Mouse (Mus musculus): ENCODE measurements around the gene Cryzl1. TPM values are rescaled to one million over a fixed set of nuclear protein-coding genes. Genes with fewer than 3 reads are reported as not detected.

Cryzl1 gene
- polyA plus RNA-seq, 1 experiment from 2014 or later = 74.6 TPM

DNA sequence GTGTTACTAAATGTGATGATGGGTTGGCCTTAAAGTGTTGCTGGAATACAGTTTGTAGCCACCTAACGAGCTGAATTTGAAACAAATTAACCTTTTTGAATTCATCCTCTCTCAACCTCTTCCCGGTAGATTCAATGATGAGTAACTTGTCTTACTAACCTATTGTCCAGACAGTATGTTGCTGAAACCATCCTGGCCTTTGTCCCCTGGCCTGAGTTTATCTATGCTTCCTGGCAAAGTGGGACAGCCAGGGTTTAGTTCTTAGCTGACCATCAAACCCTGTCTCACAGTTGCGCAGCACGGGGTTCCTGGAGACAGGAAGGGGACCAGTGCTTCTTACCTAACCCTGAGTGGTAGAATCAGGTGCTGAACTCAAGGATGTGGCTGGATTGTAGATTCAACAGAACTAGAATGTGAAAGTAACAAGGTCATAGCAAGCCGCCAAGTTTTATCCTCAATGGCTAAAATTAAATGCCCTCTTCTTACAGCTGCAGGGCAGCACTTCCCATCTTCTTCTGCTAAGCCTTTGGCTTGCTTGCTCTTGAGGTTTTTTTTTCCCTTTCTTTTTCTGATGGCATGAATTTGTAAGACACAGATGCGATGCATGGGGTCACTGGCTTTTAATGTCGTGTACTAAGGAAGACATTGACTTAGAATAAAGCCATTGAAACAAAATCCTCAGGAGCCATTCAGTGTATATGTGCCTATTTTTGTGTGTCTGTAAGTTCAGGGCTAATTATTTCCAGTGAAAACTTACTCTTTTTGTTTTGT, 7.5 kb upstream of the Cryzl1 start:
- Histone ChIP-seq H3K4me3 (no peak overlapping the region), H3K4me2 (no peak overlapping the region), H3K4me1 (peaks cover 20% of the 10 kb centered on the region; the same call in 1 of the 2 replicates)

GRCm38 (mm10) chr16:91734771-91735170, 6.0 kb upstream of the Cryzl1 start:
- peaks cover 26% of the 10 kb centered on the region for H3K4me1 ChIP-seq
- H3K27ac ChIP-seq = no peak overlapping the region

More for the DNA sequence above, 7.5 kb upstream of the Cryzl1 start:
- Histone ChIP-seq H3K27ac (no peak overlapping the region), H3K36me3 (no peaks in the 10 kb centered on the region), H3K27me3 (no peaks in the 10 kb centered on the region), H3K9ac (no peak overlapping the region), H3K9me3 (no peaks in the 10 kb centered on the region)
- no peak for ATAC-seq (ENCODE audit: borderline replicate concordance, extremely low read depth, low FRiP score, low TSS enrichment)
- WGBS = 76% methylated on average over 7 of the region's 7 CpGs

GRCm38 (mm10) chr16:91732816-91733215, 4.0 kb upstream of the Cryzl1 start:
- 47% methylated on average over 2 of the region's 2 CpGs for WGBS
- no peak overlapping the region for H3K9ac ChIP-seq
- no peak overlapping the region for H3K27ac ChIP-seq
- no peak overlapping the region for H3K4me3 ChIP-seq
- H3K36me3 ChIP-seq = no peaks in the 10 kb centered on the region
- no peaks in the 10 kb centered on the region for H3K27me3 ChIP-seq
- no peaks in the 10 kb centered on the region for H3K9me3 ChIP-seq
- no peak for ATAC-seq (ENCODE audit: borderline replicate concordance, extremely low read depth, low FRiP score, low TSS enrichment)
- peaks cover 24% of the 10 kb centered on the region for H3K4me1 ChIP-seq
- H3K4me2 ChIP-seq = no peak overlapping the region

More at GRCm38 (mm10) chr16:91734771-91735170, 6.0 kb upstream of the Cryzl1 start:
- H3K27me3 ChIP-seq = no peaks in the 10 kb centered on the region
- no peaks in the 10 kb centered on the region for H3K9me3 ChIP-seq
- H3K4me3 ChIP-seq = no peak overlapping the region
- 76% methylated on average over 5 of the region's 5 CpGs for WGBS
- H3K4me2 ChIP-seq = no peak overlapping the region
- H3K9ac ChIP-seq = no peak overlapping the region
- ATAC-seq (ENCODE audit: borderline replicate concordance, extremely low read depth, low FRiP score, low TSS enrichment) = no peak
- no peaks in the 10 kb centered on the region for H3K36me3 ChIP-seq

GRCm38 (mm10) chr16:91730446-91730845, 1.7 kb upstream of the Cryzl1 start:
- no peak for ATAC-seq (ENCODE audit: borderline replicate concordance, extremely low read depth, low FRiP score, low TSS enrichment)
- Histone ChIP-seq H3K27ac (peak overlapping the region; percentile 88; the same call in 1 of the 2 replicates), H3K4me3 (peak overlapping the region; percentile 94), H3K4me1 (peaks cover 27% of the 10 kb centered on the region), H3K9me3 (no peaks in the 10 kb centered on the region), H3K36me3 (no peaks in the 10 kb centered on the region), H3K9ac (peak overlapping the region; percentile 82), H3K4me2 (peak overlapping the region; percentile 64), H3K27me3 (no peaks in the 10 kb centered on the region)
- 1% methylated on average over 11 of the region's 11 CpGs for WGBS

DNA sequence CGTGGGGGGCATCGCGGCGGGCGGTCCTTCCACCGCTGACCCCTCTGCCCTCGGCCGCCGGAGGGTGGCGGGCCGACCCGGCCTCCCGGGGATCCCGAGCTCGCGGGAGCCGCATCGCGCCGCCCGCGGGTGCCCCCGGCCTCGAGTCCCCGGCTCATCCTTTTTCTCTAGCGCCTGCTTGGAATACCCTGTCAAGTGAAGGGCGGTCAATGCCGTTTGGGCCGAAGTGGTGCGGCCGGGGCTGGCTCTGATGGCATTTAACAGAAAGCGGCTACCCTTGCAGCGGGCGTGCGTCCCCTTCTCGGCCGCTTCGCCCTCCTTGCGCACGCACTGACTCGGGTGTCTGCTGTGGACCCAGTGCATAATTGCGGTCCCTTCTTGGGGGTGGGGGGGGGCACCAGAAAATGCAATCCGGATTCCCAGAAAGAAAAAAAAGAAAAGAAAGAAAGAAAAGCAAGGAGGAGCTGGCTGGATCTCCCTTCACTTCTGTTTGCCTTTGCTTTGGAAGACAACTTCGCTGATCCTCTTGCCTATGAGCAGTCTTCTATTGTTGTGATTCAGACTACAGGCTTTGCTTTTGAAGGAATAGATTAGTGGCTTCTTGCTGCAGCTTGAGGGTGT, 1.2 kb upstream of the Cryzl1 start:
- H3K4me3 ChIP-seq = peak overlapping the region; percentile 94
- H3K4me1 ChIP-seq = peaks cover 27% of the 10 kb centered on the region
- peak overlapping the region; percentile 88 for H3K27ac ChIP-seq
- H3K27me3 ChIP-seq = no peaks in the 10 kb centered on the region
- ATAC-seq (ENCODE audit: borderline replicate concordance, extremely low read depth, low FRiP score, low TSS enrichment) = peak; percentile 3; the same call in 1 of the 2 replicates
- H3K4me2 ChIP-seq = peak overlapping the region; percentile 64
- no peaks in the 10 kb centered on the region for H3K36me3 ChIP-seq
- no peaks in the 10 kb centered on the region for H3K9me3 ChIP-seq
- under 1% methylated on average over 43 of the region's 44 CpGs for WGBS
- H3K9ac ChIP-seq = peak overlapping the region; percentile 82

DNA sequence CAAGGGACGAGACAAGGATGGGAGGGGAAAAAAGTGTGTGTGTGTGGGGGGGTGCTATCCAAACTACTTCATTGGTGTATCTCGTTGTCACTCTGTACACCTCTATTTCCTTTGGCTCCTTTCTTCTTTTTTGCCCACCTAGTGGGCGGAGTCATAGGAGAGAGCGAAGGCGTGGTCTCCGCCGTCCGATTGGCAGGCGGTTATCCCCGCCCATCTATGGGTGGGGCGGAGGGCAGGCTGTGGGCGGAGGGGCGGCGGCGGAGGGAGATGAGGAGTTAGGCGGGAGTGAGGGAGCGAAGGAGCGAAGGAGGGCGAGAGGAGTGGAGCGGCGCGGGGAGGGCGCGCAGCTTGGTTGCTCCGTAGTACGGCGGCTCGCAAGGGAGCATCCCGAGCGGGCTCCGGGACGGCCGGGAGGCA, 299 bp upstream of the Cryzl1 start, which contains the start of gene Itsn1:
Itsn1 (plus strand) TSS at position 216 of the 417 bp plus-strand sequence.
- peak; percentile 93 for ATAC-seq (ENCODE audit: borderline replicate concordance, extremely low read depth, low FRiP score, low TSS enrichment)
- H3K27me3 ChIP-seq = no peaks in the 10 kb centered on the region
- peak within 1 kb of the TSS; percentile 94 for H3K4me3 ChIP-seq
- peaks cover 27% of the 10 kb centered on the region for H3K4me1 ChIP-seq
- H3K9me3 ChIP-seq = no peaks in the 10 kb centered on the region
- H3K4me2 ChIP-seq = peak within 1 kb of the TSS; percentile 64
- under 1% methylated on average over 31 of the region's 33 CpGs for WGBS
- H3K9ac ChIP-seq = peak within 1 kb of the TSS; percentile 82
- H3K27ac ChIP-seq = peak within 1 kb of the TSS; percentile 88
- H3K36me3 ChIP-seq = no peaks in the 10 kb centered on the region

DNA sequence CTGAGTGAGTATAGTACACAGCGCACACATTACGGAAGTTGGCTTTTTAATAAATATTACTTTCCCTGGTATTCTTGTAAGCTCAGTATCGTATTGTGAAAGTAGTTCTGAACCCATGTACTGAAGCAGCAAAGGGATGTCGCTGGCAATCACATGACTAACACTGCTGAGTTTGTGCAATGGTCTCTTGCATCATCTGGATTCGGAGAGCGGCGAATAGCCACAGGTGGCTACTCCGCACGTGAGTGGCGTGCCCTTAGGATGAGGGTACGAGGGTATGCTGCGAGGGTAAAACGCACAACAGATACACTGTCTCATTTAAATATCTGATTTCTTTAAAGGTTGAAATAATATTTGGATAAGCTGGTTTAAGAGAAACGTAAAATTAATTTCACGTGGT, 1.3 kb downstream of the Cryzl1 start:
- Histone ChIP-seq H3K9ac (no peak overlapping the region), H3K4me3 (peak overlapping the region; percentile 94), H3K4me1 (peaks cover 27% of the 10 kb centered on the region), H3K27ac (no peak overlapping the region), H3K4me2 (peak overlapping the region; percentile 55), H3K27me3 (no peaks in the 10 kb centered on the region), H3K36me3 (no peaks in the 10 kb centered on the region), H3K9me3 (no peaks in the 10 kb centered on the region)
- 80% methylated on average over 15 of the region's 15 CpGs for WGBS
- no peak for ATAC-seq (ENCODE audit: borderline replicate concordance, extremely low read depth, low FRiP score, low TSS enrichment)

DNA sequence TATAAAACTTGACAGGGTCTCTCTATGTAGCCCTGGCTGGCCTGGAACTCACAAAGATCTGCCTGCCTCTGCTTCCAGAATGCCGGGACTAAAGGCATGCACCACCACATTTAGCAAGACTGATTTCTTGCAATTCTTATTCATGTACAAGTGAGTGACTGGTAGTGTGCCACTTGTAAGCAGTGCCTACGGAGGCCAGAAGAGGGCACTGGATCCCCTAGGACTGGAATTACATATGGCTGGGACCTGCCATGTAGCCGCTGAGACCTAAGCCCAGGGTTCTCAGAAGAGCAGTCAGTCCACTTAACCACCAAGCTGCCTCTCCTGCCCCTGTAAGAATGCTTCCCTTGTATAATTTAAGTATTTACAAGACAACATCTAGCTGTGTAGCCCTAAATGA, 4.5 kb downstream of the Cryzl1 start:
- H3K4me3 ChIP-seq = no peak overlapping the region

DNA sequence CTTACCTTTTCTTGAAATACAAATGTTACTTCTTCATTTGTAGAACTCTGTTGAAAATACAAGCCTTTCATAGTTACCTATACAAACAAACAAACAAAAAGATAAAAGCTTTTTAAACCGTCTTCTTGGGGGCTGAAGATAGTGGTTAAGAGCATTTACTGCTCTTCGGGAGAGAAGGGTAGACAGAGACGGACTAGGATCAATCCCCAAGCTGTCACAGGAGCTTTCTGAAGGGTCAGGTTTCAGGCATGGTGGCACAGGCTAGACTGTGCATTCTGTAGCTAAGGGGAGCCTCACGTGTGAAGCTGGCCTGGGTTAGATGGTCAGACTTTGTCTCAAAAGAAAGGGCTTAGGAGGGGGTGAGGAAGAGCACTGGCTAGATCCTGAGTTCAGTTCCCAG, 11.4 kb downstream of the Cryzl1 start:
- Histone ChIP-seq H3K4me2 (no peak overlapping the region), H3K27me3 (no peaks in the 10 kb centered on the region), H3K9me3 (no peaks in the 10 kb centered on the region), H3K9ac (no peak overlapping the region), H3K4me3 (no peak overlapping the region), H3K27ac (no peak overlapping the region), H3K36me3 (0 out of 2 replicates have a peak, but pooled peaks cover 5% of the 10 kb centered on the region), H3K4me1 (no peaks in the 10 kb centered on the region)
- ATAC-seq (ENCODE audit: borderline replicate concordance, extremely low read depth, low FRiP score, low TSS enrichment) = no peak
- 65% methylated on average over 4 of the region's 4 CpGs for WGBS

More for the DNA sequence above, 4.5 kb downstream of the Cryzl1 start:
- Histone ChIP-seq H3K27ac (no peak overlapping the region), H3K27me3 (no peaks in the 10 kb centered on the region), H3K36me3 (no peaks in the 10 kb centered on the region), H3K4me2 (no peak overlapping the region), H3K9ac (no peak overlapping the region), H3K4me1 (peaks cover 14% of the 10 kb centered on the region), H3K9me3 (no peaks in the 10 kb centered on the region)
- WGBS = 53% methylated on average over 3 of the region's 3 CpGs
- no peak for ATAC-seq (ENCODE audit: borderline replicate concordance, extremely low read depth, low FRiP score, low TSS enrichment)

DNA sequence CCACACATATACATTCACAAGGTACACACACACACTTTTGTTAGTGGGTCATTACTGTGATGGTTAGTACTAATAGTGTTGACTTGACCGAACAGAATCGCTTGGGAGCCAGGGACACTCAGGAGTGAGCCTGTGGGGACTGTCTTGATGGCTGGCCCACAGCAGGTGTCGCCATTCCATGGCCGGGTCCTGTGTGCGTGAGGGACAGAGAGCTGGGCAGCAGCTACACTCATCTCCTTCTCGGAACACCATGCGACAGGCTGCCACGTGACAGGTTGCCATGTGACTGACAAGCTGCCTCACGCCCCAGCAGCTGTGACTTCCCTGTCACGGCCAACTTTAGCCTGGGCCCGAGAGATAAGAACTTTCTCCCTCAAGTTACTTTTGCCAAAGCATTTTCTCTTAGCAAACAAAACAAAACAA, 11.8 kb downstream of the Cryzl1 start:
- Histone ChIP-seq H3K27ac (no peak overlapping the region), H3K27me3 (no peaks in the 10 kb centered on the region), H3K36me3 (0 out of 2 replicates have a peak, but pooled peaks cover 5% of the 10 kb centered on the region), H3K4me2 (no peak overlapping the region), H3K4me3 (no peak overlapping the region), H3K4me1 (no peaks in the 10 kb centered on the region), H3K9me3 (no peaks in the 10 kb centered on the region), H3K9ac (no peak overlapping the region)
- peak; percentile 82; the same call in 1 of the 2 replicates for ATAC-seq (ENCODE audit: borderline replicate concordance, extremely low read depth, low FRiP score, low TSS enrichment)
- WGBS = 65% methylated on average over 11 of the region's 11 CpGs

DNA sequence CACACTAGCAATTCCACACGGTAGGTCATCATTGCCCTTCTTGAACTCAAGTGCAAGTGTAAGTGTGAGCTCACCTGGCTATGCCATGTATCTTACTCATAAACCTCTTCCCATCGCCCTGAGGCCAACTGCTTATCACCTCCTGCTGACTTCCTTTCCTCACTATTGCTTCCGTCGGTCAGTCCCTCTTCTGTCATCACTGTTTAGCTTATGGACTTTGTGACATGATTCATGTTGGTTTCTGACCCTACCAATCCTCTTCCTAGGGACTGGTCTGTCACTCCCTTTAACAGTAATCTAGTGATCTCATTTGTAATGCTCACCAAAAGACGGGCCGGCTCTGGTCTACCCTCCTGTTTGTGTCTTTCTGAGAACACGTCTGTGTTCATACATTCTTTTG, 18.5 kb downstream of the Cryzl1 start:
- no peaks in the 10 kb centered on the region for H3K27me3 ChIP-seq
- H3K9ac ChIP-seq = no peak overlapping the region
- H3K4me1 ChIP-seq = no peaks in the 10 kb centered on the region
- 67% methylated on average over 7 of the region's 7 CpGs for WGBS
- H3K36me3 ChIP-seq = peaks cover 38% of the 10 kb centered on the region; the same call in 1 of the 2 replicates
- H3K4me2 ChIP-seq = no peak overlapping the region
- no peaks in the 10 kb centered on the region for H3K9me3 ChIP-seq
- no peak overlapping the region for H3K27ac ChIP-seq
- H3K4me3 ChIP-seq = no peak overlapping the region
- no peak for ATAC-seq (ENCODE audit: borderline replicate concordance, extremely low read depth, low FRiP score, low TSS enrichment)

Data from lung, embryonic 15.5 days (tissue).